Mouse (Mus musculus): Measurements from ENCODE around the gene Sdk2.

Gene Sdk2

GRCm38 (mm10) chr11:113990065-113990464, 76.8 kb downstream of the Sdk2 start:
- no peak for DNase-seq

GRCm38 (mm10) chr11:113985826-113986416, 80.9 kb downstream of the Sdk2 start:
- no peak for DNase-seq

GRCm38 (mm10) chr11:113981732-113982503, 84.9 kb downstream of the Sdk2 start:
- peak; percentile 10 to 26 for DNase-seq

- no peak for DNase-seq
These were observed 85.8 kb downstream of the Sdk2 start for GRCm38 (mm10) chr11:113981088-113981487.

- no peak for DNase-seq
These were observed 88.5 kb downstream of the Sdk2 start for GRCm38 (mm10) chr11:113978318-113978717.

GRCm38 (mm10) chr11:113975667-113975970, 91.2 kb downstream of the Sdk2 start:
- no peak for DNase-seq

GRCm38 (mm10) chr11:113974876-113975666, 91.8 kb downstream of the Sdk2 start:
- no peak for DNase-seq

GRCm38 (mm10) chr11:113972517-113972872, 94.4 kb downstream of the Sdk2 start:
- peak; percentile 25 to 33 for DNase-seq

- DNase-seq = peak in 1 of 2 experiments; percentile 27
These were observed 95.0 kb downstream of the Sdk2 start for GRCm38 (mm10) chr11:113971609-113972516.

- DNase-seq = no peak
These were observed 96.8 kb downstream of the Sdk2 start for GRCm38 (mm10) chr11:113970026-113970425.

- no peak for DNase-seq
These were observed 101.6 kb downstream of the Sdk2 start for GRCm38 (mm10) chr11:113965214-113965613.

GRCm38 (mm10) chr11:113962751-113963150, 104.1 kb downstream of the Sdk2 start:
- DNase-seq = no peak

- DNase-seq = peak; percentile 72 to 81
These were observed 115.2 kb downstream of the Sdk2 start for GRCm38 (mm10) chr11:113951616-113951988.

- peak; percentile 33 to 53 for DNase-seq
These were observed 115.8 kb downstream of the Sdk2 start for GRCm38 (mm10) chr11:113950904-113951615.

GRCm38 (mm10) chr11:113948676-113949075, 118.2 kb downstream of the Sdk2 start:
- no peak for DNase-seq

- DNase-seq = no peak
These were observed 124.6 kb downstream of the Sdk2 start for GRCm38 (mm10) chr11:113942101-113942735.

GRCm38 (mm10) chr11:113933678-113934077, 133.2 kb downstream of the Sdk2 start:
- no peak for DNase-seq

- no peak for DNase-seq
These were observed 133.9 kb downstream of the Sdk2 start for GRCm38 (mm10) chr11:113932909-113933308.

GRCm38 (mm10) chr11:113931701-113932100, 135.1 kb downstream of the Sdk2 start:
- DNase-seq = no peak

- no peak for DNase-seq
These were observed 136.7 kb downstream of the Sdk2 start for GRCm38 (mm10) chr11:113930112-113930511.

- peak; percentile 42 to 69 for DNase-seq
These were observed 138.0 kb downstream of the Sdk2 start for GRCm38 (mm10) chr11:113928831-113929230.

GRCm38 (mm10) chr11:113928291-113928690, 138.6 kb downstream of the Sdk2 start:
- peak in 1 of 2 experiments; percentile 26 for DNase-seq

Data from cerebellum, postnatal 25 days (tissue).